ENCODE assay signal across 18 mouse cellular contexts in the genomic region with DNA sequence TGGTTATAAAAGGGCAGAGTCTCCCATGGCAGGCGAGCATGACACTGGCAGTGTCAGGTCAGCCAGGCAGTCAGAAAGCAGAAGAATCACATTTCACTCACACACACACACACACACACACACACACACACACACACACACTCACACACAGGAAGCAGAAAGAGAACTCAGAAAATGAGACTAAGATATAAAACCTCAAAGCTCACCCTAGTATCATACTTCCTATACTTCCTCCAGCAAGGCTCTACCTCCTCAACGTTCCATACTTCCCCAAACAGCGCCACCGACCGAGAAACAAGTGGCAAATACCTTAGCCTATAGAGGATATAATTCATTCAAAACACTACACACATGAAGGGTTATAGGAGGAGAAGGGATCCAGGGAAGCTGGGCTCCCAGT. TPM values are rescaled to one million over a fixed set of nuclear protein-coding genes. Genes with fewer than 3 reads are reported as not detected.
DNase-seq lines count a peak whose midpoint lies in the region; ATAC-seq lines count a peak whose summit lies in the region.
"Had no signal": no experiment of that assay in that cellular context is flagged by ENCODE, and none has a peak within 500 bp of the region (broad histone marks: within the 10 kb centered on the region; RNA-seq: fewer than 3 reads in every experiment).

No protein-coding gene starts in this region.

- H3K36me3 ChIP-seq in heart, embryonic 13.5 days = no peaks in the 10 kb centered on the region
- H3K36me3 ChIP-seq: embryonic facial prominence, embryonic 12.5 days; liver, embryonic 15.5 days; neural tube, embryonic 15.5 days had no signal

- H3K4me2 ChIP-seq in heart, embryonic 13.5 days = no peak overlapping the region
- H3K4me2 ChIP-seq: embryonic facial prominence, embryonic 12.5 days; liver, embryonic 15.5 days; neural tube, embryonic 15.5 days had no signal

- 66% methylated on average over 5 of the region's 5 CpGs for WGBS in heart, embryonic 13.5 days

- 0 out of 2 replicates have a peak overlapping the region, but pooled peaks have one; percentile 24 for H3K27ac ChIP-seq in heart, embryonic 13.5 days (replicated peaks)
- H3K27ac ChIP-seq: embryonic facial prominence, embryonic 12.5 days; layer of hippocampus, adult 2 months; liver, embryonic 15.5 days; neural tube, embryonic 15.5 days had no signal

- H3K9me3 ChIP-seq in heart, embryonic 13.5 days = no peaks in the 10 kb centered on the region
- H3K9me3 ChIP-seq: embryonic facial prominence, embryonic 12.5 days; liver, embryonic 15.5 days; neural tube, embryonic 15.5 days had no signal

- intact Hi-C loops in heart, postnatal 10 days (cut with DNase I) = no loop called here
- intact Hi-C loops in gastrocnemius, postnatal 36 days (cut with DNase I) = no loop called here

- ATAC-seq in heart, embryonic 13.5 days (ENCODE audit: extremely low read depth, insufficient number of reproducible peaks, low FRiP score, low TSS enrichment) = no peak
- 0 out of 2 replicates have a peak, but pooled peaks have one; percentile 22 for ATAC-seq in monocyte, adult 5-6 weeks (replicated peaks; ENCODE audit: insufficient number of reproducible peaks, low FRiP score, low TSS enrichment, poor library complexity, severe bottlenecking)
- ATAC-seq: forebrain, embryonic 14.5 days; hindbrain, embryonic 16.5 days had no signal

- peaks cover 2% of the 10 kb centered on the region for H3K4me1 ChIP-seq in heart, embryonic 13.5 days
- H3K4me1 ChIP-seq: liver, embryonic 15.5 days had no signal

- no peaks in the 10 kb centered on the region for H3K27me3 ChIP-seq in heart, embryonic 13.5 days (replicated peaks)
- H3K27me3 ChIP-seq: embryonic facial prominence, embryonic 12.5 days; liver, embryonic 15.5 days; neural tube, embryonic 15.5 days had no signal

- H3K9ac ChIP-seq in heart, embryonic 13.5 days = no peak overlapping the region
- H3K9ac ChIP-seq: embryonic facial prominence, embryonic 12.5 days; liver, embryonic 15.5 days; neural tube, embryonic 15.5 days had no signal

- no peak for DNase-seq in heart, postnatal 10 days
- peak; percentile 34 for DNase-seq in thymus, postnatal 14 days
- DNase-seq in thymus, postnatal 10 days (ENCODE audit: low spot score in 2 of 2) = no peak
- DNase-seq in embryo, embryonic 10.5 days (ENCODE audit: low spot score) = no peak
- no peak for DNase-seq in gastrocnemius, postnatal 36 days
- DNase-seq: cerebellum, adult 2 months; heart, postnatal 4 days; kidney, adult 11 months; midbrain, embryonic 14.5 days had no signal

- no peak overlapping the region for H3K4me3 ChIP-seq in heart, embryonic 13.5 days
- H3K4me3 ChIP-seq: embryonic facial prominence, embryonic 12.5 days; layer of hippocampus, adult 2 months; liver, embryonic 15.5 days; myocyte; neural tube, embryonic 15.5 days had no signal

RNA-seq across cellular contexts. Expression of a gene that starts 18.5 kb away (rescaled TPM):
- 239 and 258 TPM in 2 replicates for polyA plus RNA-seq in heart, embryonic 13.5 days (2015; fragmentation: Nextera tagmentation; extraction: Ambion mirVana)
- 100 to 1,000 TPM; 583 to 589 TPM for total RNA-seq in heart, postnatal 10 days (2021)
- 124 to 152 TPM (median 139 TPM) in 3 replicates for total RNA-seq in monocyte, adult 5-6 weeks (2017)
- total RNA-seq in gastrocnemius, postnatal 36 days (2021) = 100 to 1,000 TPM; 347 to 480 TPM
